In the genomic region with DNA sequence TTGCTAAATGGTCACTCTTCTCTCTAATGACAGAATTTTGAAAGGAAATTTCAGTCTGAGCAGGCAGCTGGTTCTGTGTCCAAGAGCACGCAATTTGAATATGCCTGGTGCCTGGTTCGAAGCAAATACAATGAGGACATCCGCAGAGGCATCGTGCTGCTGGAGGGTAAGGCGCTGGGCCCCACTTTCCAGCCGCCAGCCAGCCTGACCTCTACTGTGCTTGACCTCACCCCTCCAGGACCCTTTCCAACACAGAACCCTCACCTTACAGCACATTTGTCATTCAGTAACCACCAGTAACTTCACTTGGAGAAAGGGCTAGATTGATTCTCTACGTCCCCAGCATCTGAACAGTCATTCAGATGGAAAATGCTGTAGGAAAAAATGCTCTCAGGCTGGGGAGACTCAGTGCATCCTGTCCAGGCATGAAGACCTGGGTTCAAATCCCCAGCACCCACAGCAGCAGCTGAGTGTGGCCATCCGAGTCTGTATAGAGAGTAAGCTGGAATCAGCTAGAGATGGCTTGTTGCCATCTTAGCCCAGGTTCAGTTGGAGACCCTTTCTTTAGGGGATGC, we compare ENCODE assay signal across 8 mouse cellular contexts. TPM values are rescaled to one million over a fixed set of nuclear protein-coding genes. Genes with fewer than 3 reads are reported as not detected.
DNase-seq lines count a peak whose midpoint lies in the region; ATAC-seq and TF ChIP-seq lines count a peak whose summit lies in the region.

No protein-coding gene starts in this region.

- 69% methylated on average over 8 of the region's 8 CpGs for WGBS in lung, embryonic 15.5 days
- WGBS in lung, adult 2 months, result 68% methylated on average over 8 of the region's 8 CpGs
- WGBS in limb, embryonic 15.5 days, result 79% methylated on average over 8 of the region's 8 CpGs
- WGBS in stomach, embryonic 16.5 days, result 70% methylated on average over 8 of the region's 8 CpGs

- DNase-seq in cerebellum, adult 11-12 months, result peak; percentile 56
- DNase-seq in cerebellum, adult 18-20 months, result no peak
- no peak for DNase-seq in lung, adult 2 months
- DNase-seq in right cerebral cortex, postnatal 25 days, result no peak
- no peak for DNase-seq in spleen, adult 18-20 months

- peak overlapping the region; percentile 69 for H3K4me3 ChIP-seq in lung, embryonic 15.5 days
- no peak overlapping the region for H3K4me3 ChIP-seq in lung, adult 2 months (replicated peaks; ENCODE audit: extremely low read depth, low read depth, low read length)
- peak overlapping the region; percentile 69 for H3K4me3 ChIP-seq in limb, embryonic 15.5 days
- peak overlapping the region; percentile 75 for H3K4me3 ChIP-seq in stomach, embryonic 16.5 days (replicated peaks; ENCODE audit: low read length)

- H3K9ac ChIP-seq in lung, embryonic 15.5 days, result peak overlapping the region; percentile 68; the same call in 1 of the 2 replicates
- H3K9ac ChIP-seq in limb, embryonic 15.5 days, result peak overlapping the region; percentile 69; the same call in 1 of the 2 replicates
- peak overlapping the region; percentile 90 for H3K9ac ChIP-seq in stomach, embryonic 16.5 days (ENCODE audit: low read length)

- peaks cover 58% of the 10 kb centered on the region for H3K4me1 ChIP-seq in lung, embryonic 15.5 days
- H3K4me1 ChIP-seq in lung, adult 2 months (ENCODE audit: control insufficient read depth, insufficient read depth, low read length), result peaks cover 15% of the 10 kb centered on the region
- peaks cover 24% of the 10 kb centered on the region for H3K4me1 ChIP-seq in limb, embryonic 15.5 days
- H3K4me1 ChIP-seq in stomach, embryonic 16.5 days (ENCODE audit: control insufficient read depth, insufficient read depth, low read length), result peaks cover 40% of the 10 kb centered on the region

- H3K36me3 ChIP-seq in lung, embryonic 15.5 days, result peaks cover 23% of the 10 kb centered on the region
- peaks cover 40% of the 10 kb centered on the region for H3K36me3 ChIP-seq in limb, embryonic 15.5 days
- H3K36me3 ChIP-seq in stomach, embryonic 16.5 days (ENCODE audit: control insufficient read depth, insufficient read depth, low read length), result no peaks in the 10 kb centered on the region

- TF ChIP-seq POLR2A in lung, adult 2 months (IDR thresholded peaks at IDR 0.05; ENCODE audit: borderline replicate concordance, extremely low read depth, low read depth, low read length), result no peak

- H3K9me3 ChIP-seq in lung, embryonic 15.5 days, result no peaks in the 10 kb centered on the region
- H3K9me3 ChIP-seq in limb, embryonic 15.5 days, result no peaks in the 10 kb centered on the region
- no peaks in the 10 kb centered on the region for H3K9me3 ChIP-seq in stomach, embryonic 16.5 days (replicated peaks; ENCODE audit: control insufficient read depth, low read length)

- H3K27ac ChIP-seq in lung, embryonic 15.5 days, result peak overlapping the region; percentile 76; the same call in 1 of the 2 replicates
- peak overlapping the region; percentile 87 for H3K27ac ChIP-seq in limb, embryonic 15.5 days
- peak overlapping the region; percentile 89; the same call in 1 of the 2 replicates for H3K27ac ChIP-seq in stomach, embryonic 16.5 days (ENCODE audit: low read length)

- no peak for TF ChIP-seq CTCF in lung, adult 2 months (IDR thresholded peaks at IDR 0.05; ENCODE audit: insufficient read depth, low read length)

- no peak for ATAC-seq in lung, embryonic 15.5 days (ENCODE audit: borderline replicate concordance, extremely low read depth, low FRiP score, low TSS enrichment)
- ATAC-seq in limb, embryonic 15.5 days (ENCODE audit: insufficient number of reproducible peaks, low FRiP score, low TSS enrichment, low read depth), result no peak
- ATAC-seq in stomach, embryonic 16.5 days (ENCODE audit: insufficient read depth, low FRiP score), result no peak

- peak overlapping the region; percentile 67 for H3K4me2 ChIP-seq in lung, embryonic 15.5 days
- peak overlapping the region; percentile 67 for H3K4me2 ChIP-seq in limb, embryonic 15.5 days
- peak overlapping the region; percentile 88 for H3K4me2 ChIP-seq in stomach, embryonic 16.5 days (ENCODE audit: low read depth, low read length)

- no peaks in the 10 kb centered on the region for H3K27me3 ChIP-seq in lung, embryonic 15.5 days
- H3K27me3 ChIP-seq in limb, embryonic 15.5 days, result no peaks in the 10 kb centered on the region
- no peaks in the 10 kb centered on the region for H3K27me3 ChIP-seq in stomach, embryonic 16.5 days (ENCODE audit: control insufficient read depth, insufficient read depth, low read length)

RNA-seq across cellular contexts. Expression of gene Cldn15, which starts 3.4 kb away (rescaled TPM):
- polyA plus RNA-seq in lung, embryonic 15.5 days (2015; fragmentation: Nextera tagmentation; extraction: Ambion mirVana), result 4.7 and 5.1 TPM in 2 replicates
- 20.6 and 27.6 TPM in 2 replicates for polyA plus RNA-seq in lung, adult 2 months (2012; rRNA removed)
- polyA plus RNA-seq in limb, embryonic 15.5 days (2015; fragmentation: Nextera tagmentation; extraction: Ambion mirVana), result 0.15 and 1.0 TPM in 2 replicates
- polyA plus RNA-seq in stomach, embryonic 16.5 days (2015; fragmentation: Nextera tagmentation; extraction: Ambion mirVana), result 10.2 and 11.5 TPM in 2 replicates

RNA-seq across cellular contexts. Expression of gene Fis1, which starts 10.0 kb away (rescaled TPM):
- polyA plus RNA-seq in lung, embryonic 15.5 days (2015; fragmentation: Nextera tagmentation; extraction: Ambion mirVana), result 291 and 292 TPM in 2 replicates
- 203 and 217 TPM in 2 replicates for polyA plus RNA-seq in lung, adult 2 months (2012; rRNA removed)
- polyA plus RNA-seq in limb, embryonic 15.5 days (2015; fragmentation: Nextera tagmentation; extraction: Ambion mirVana), result 228 and 240 TPM in 2 replicates
- polyA plus RNA-seq in stomach, embryonic 16.5 days (2015; fragmentation: Nextera tagmentation; extraction: Ambion mirVana), result 214 and 239 TPM in 2 replicates

RNA-seq across cellular contexts. Expression of gene Plod3, which starts 23.8 kb away (rescaled TPM):
- polyA plus RNA-seq in lung, embryonic 15.5 days (2015; fragmentation: Nextera tagmentation; extraction: Ambion mirVana), result 55.9 and 58.9 TPM in 2 replicates
- polyA plus RNA-seq in lung, adult 2 months (2012; rRNA removed), result 84.8 and 85.6 TPM in 2 replicates
- 61.4 and 73.5 TPM in 2 replicates for polyA plus RNA-seq in limb, embryonic 15.5 days (2015; fragmentation: Nextera tagmentation; extraction: Ambion mirVana)
- polyA plus RNA-seq in stomach, embryonic 16.5 days (2015; fragmentation: Nextera tagmentation; extraction: Ambion mirVana), result 46.1 and 53.7 TPM in 2 replicates

RNA-seq across cellular contexts. Expression of gene Znhit1, which starts 24.8 kb away (rescaled TPM):
- 101 and 102 TPM in 2 replicates for polyA plus RNA-seq in lung, embryonic 15.5 days (2015; fragmentation: Nextera tagmentation; extraction: Ambion mirVana)
- 70.3 and 82.0 TPM in 2 replicates for polyA plus RNA-seq in lung, adult 2 months (2012; rRNA removed)
- polyA plus RNA-seq in limb, embryonic 15.5 days (2015; fragmentation: Nextera tagmentation; extraction: Ambion mirVana), result 96.7 and 106 TPM in 2 replicates
- 95.3 and 104 TPM in 2 replicates for polyA plus RNA-seq in stomach, embryonic 16.5 days (2015; fragmentation: Nextera tagmentation; extraction: Ambion mirVana)

RNA-seq across cellular contexts. Expression of gene Ift22, which starts 55.1 kb away (rescaled TPM):
- polyA plus RNA-seq in lung, embryonic 15.5 days (2015; fragmentation: Nextera tagmentation; extraction: Ambion mirVana), result 84.6 and 87.1 TPM in 2 replicates
- 10.8 and 13.4 TPM in 2 replicates for polyA plus RNA-seq in lung, adult 2 months (2012; rRNA removed)
- polyA plus RNA-seq in limb, embryonic 15.5 days (2015; fragmentation: Nextera tagmentation; extraction: Ambion mirVana), result 56.2 and 60.5 TPM in 2 replicates
- 54.1 and 57.3 TPM in 2 replicates for polyA plus RNA-seq in stomach, embryonic 16.5 days (2015; fragmentation: Nextera tagmentation; extraction: Ambion mirVana)
